Mouse (Mus musculus) CH12.LX (cell line): Measurements from ENCODE around the gene Ermp1.

Experiments
- CTCF ChIP-seq, 2 experiments: IDR thresholded peaks in 1 of 2; conservative IDR thresholded peaks in 1 of 2; 2 replicates each; pipeline ENCODE4 v1.5.1; 2011 to 2012; ENCODE audit warnings: low read depth in 2 of 2, low read length in 2 of 2, improper control_type of control experiment in 1 of 2, inconsistent platforms in 1 of 2, mild to moderate bottlenecking in 1 of 2, moderate library complexity in 1 of 2
- NRF1 ChIP-seq: IDR thresholded peaks from 2 replicates; pipeline ENCODE4 v1.6.1; 2014; ENCODE audit warnings: low read depth, mild to moderate bottlenecking, inconsistent platforms, low read length, improper control_type of control experiment, moderate library complexity
- POLR2AphosphoS2 ChIP-seq: IDR thresholded peaks from 2 replicates; pipeline ENCODE4 v1.6.1; 2011; ENCODE audit warnings: low read depth, low read length, improper control_type of control experiment
- RAD21 ChIP-seq: IDR thresholded peaks from 2 replicates; pipeline ENCODE4 v1.6.1; 2011; ENCODE audit warnings: low read depth, mild to moderate bottlenecking, low read length, improper control_type of control experiment, moderate library complexity
- TCF12 ChIP-seq: IDR thresholded peaks from 2 replicates; pipeline ENCODE4 v1.6.1; 2014; ENCODE audit warnings: low read depth, mild to moderate bottlenecking, inconsistent platforms, low read length, improper control_type of control experiment
- USF1 ChIP-seq: IDR thresholded peaks from 2 replicates; pipeline ENCODE4 v1.6.1; 2014; ENCODE audit warnings: low read depth, mild to moderate bottlenecking, inconsistent platforms, low read length, improper control_type of control experiment

DNA sequence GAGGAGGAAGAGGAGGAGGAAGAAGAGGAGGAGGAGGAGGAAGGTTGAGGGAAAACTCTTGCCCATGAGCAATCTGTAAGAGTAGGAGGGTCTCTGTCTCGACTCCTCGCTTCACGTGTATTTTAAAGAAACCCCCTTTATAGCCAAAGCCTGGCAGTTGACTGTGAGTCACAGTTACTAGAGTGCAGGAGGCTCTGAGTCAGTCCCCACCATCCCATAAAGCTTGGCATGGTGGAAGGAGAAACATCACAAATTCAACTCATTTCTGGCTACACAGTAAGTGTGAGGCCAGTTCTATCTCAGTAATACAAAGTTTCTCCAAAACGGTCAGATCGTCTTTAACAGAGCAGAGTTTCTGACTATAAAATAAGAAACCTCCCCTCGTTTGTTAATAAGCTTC, 22.0 kb upstream of the Ermp1 start:
- TF ChIP-seq POLR2AphosphoS2, result no peak
- TF ChIP-seq RAD21, result no peak
- TF ChIP-seq CTCF (conservative IDR thresholded peaks at IDR 0.05 in 1 of 2, IDR thresholded peaks at IDR 0.05 in 1 of 2; ENCODE audit: low read depth in 2 of 2, low read length in 2 of 2), result no peak
- TF ChIP-seq USF1, result no peak
- TF ChIP-seq NRF1, result no peak
- TF ChIP-seq TCF12, result no peak
